Mouse (Mus musculus) myocyte (in vitro differentiated cells): ENCODE data around the gene Sult2a8. TPM values are rescaled to one million over a fixed set of nuclear protein-coding genes. Genes with fewer than 3 reads are reported as not detected.

Source experiments
- H3K27me3 ChIP-seq: one replicate; pipeline ENCODE4 v1.6.1; 2011; ENCODE audit not compliant: control insufficient read depth, insufficient read depth, insufficient read length
- H3K36me3 ChIP-seq: one replicate; pipeline ENCODE4 v1.6.1; 2011; ENCODE audit not compliant: control insufficient read depth, insufficient read depth
- H3K4me2 ChIP-seq: one replicate; pipeline ENCODE4 v1.6.1; 2011; ENCODE audit warnings: low read depth, control low read depth
- H3K4me3 ChIP-seq: one replicate; pipeline ENCODE4 v1.5.1; 2011; ENCODE audit warnings: mild to moderate bottlenecking, control low read depth, moderate library complexity
- H3K79me2 ChIP-seq: one replicate; pipeline ENCODE4 v1.6.1; 2011; ENCODE audit not compliant: control insufficient read depth, insufficient read depth
- H3ac ChIP-seq: one replicate; pipeline ENCODE4 v1.6.1; 2011; ENCODE audit not compliant: control insufficient read depth, insufficient read length
- CEBPB ChIP-seq: IDR thresholded peaks from 2 replicates; pipeline ENCODE4 v1.6.1; 2011; ENCODE audit warnings: mild to moderate bottlenecking, moderate library complexity; ENCODE audit not compliant: poor library complexity, insufficient read depth, severe bottlenecking
- E2F4 ChIP-seq: IDR thresholded peaks from one replicate; pipeline ENCODE4 v1.6.1; 2011; ENCODE audit warnings: mild to moderate bottlenecking, control low read depth, moderate library complexity; ENCODE audit not compliant: insufficient read depth
- MAX ChIP-seq: IDR thresholded peaks from one replicate; pipeline ENCODE4 v1.6.1; 2011; ENCODE audit warnings: low read depth, mild to moderate bottlenecking, control low read depth
- MYOD1 ChIP-seq, 3 experiments: IDR thresholded peaks; one replicate each; pipeline ENCODE4 v1.6.1; 2011; ENCODE audit warnings: control low read depth in 2 of 3, low read depth in 2 of 3, mild to moderate bottlenecking in 2 of 3, moderate library complexity in 1 of 3; ENCODE audit not compliant: insufficient read length in 2 of 3, control insufficient read depth in 1 of 3
- MYOG ChIP-seq, 3 experiments: IDR thresholded peaks; one replicate each; pipeline ENCODE4 v1.6.1; 2011; ENCODE audit warnings: control low read depth in 2 of 3, low read depth in 2 of 3, mild to moderate bottlenecking in 2 of 3; ENCODE audit not compliant: insufficient read length in 2 of 3, control insufficient read depth in 1 of 3, insufficient read depth in 1 of 3
- POLR2A ChIP-seq: IDR thresholded peaks from one replicate; pipeline ENCODE4 v1.6.1; 2011; ENCODE audit warnings: low read depth, mild to moderate bottlenecking, control low read depth, moderate library complexity; ENCODE audit not compliant: insufficient read length
- POLR2AphosphoS2 ChIP-seq: IDR thresholded peaks from one replicate; pipeline ENCODE4 v1.6.1; 2011; ENCODE audit warnings: low read depth, control low read depth; ENCODE audit not compliant: insufficient read length
- REST ChIP-seq: IDR thresholded peaks from one replicate; pipeline ENCODE4 v1.6.1; 2011; ENCODE audit warnings: mild to moderate bottlenecking, control low read depth, moderate library complexity; ENCODE audit not compliant: insufficient read depth, insufficient read length
- SRF ChIP-seq: IDR thresholded peaks from one replicate; pipeline ENCODE4 v1.6.1; 2011; ENCODE audit warnings: low read depth; ENCODE audit not compliant: control insufficient read depth, insufficient read length
- TCF12 ChIP-seq: IDR thresholded peaks from one replicate; pipeline ENCODE4 v1.6.1; 2011; ENCODE audit warnings: mild to moderate bottlenecking, control low read depth; ENCODE audit not compliant: poor library complexity, insufficient read depth, severe bottlenecking
- TCF3 ChIP-seq: IDR thresholded peaks from one replicate; pipeline ENCODE4 v1.6.1; 2011; ENCODE audit warnings: low read depth, control low read depth; ENCODE audit not compliant: insufficient read length
- USF1 ChIP-seq: IDR thresholded peaks from one replicate; pipeline ENCODE4 v1.6.1; 2011; ENCODE audit warnings: low read depth, mild to moderate bottlenecking, control low read depth, moderate library complexity
- polyA plus RNA-seq: library from polyadenylated mRNA; unstranded; fragments of >200 nt; fragmentation: generic; extraction: Trizol; gene quantifications from one replicate; pipeline ENCODE4 v1.2.1, GENCODE M21; 2012; ENCODE audit warnings: missing spikeins

Sult2a8 gene
- polyA plus RNA-seq: not detected

- no peaks in the 10 kb centered on the region for H3K79me2 ChIP-seq
- H3ac ChIP-seq: no peak within 1 kb of the TSS
- H3K4me3 ChIP-seq: no peak within 1 kb of the TSS
- H3K36me3 ChIP-seq: no peaks in the 10 kb centered on the region
- H3K4me2 ChIP-seq: no peak within 1 kb of the TSS
- no peaks in the 10 kb centered on the region for H3K27me3 ChIP-seq
- TF ChIP-seq E2F4 (no peak), MYOD1 (IDR thresholded peaks at IDR 0.05; ENCODE audit: control insufficient read depth in 1 of 3, insufficient read length in 2 of 3, low read depth in 2 of 3) (no peak), CEBPB (no peak), SRF (no peak), MAX (no peak), TCF12 (no peak), POLR2A (no peak), POLR2AphosphoS2 (no peak), USF1 (no peak), REST (no peak), MYOG (IDR thresholded peaks at IDR 0.05; ENCODE audit: control insufficient read depth in 1 of 3, insufficient read depth in 1 of 3, insufficient read length in 2 of 3, low read depth in 2 of 3) (no peak), TCF3 (no peak)
Observed at GRCm38 (mm10) chr7:14446534-14446933, at the start of gene Sult2a8. TSS of gene Sult2a8 (minus strand) at chr7:14446769.

DNA sequence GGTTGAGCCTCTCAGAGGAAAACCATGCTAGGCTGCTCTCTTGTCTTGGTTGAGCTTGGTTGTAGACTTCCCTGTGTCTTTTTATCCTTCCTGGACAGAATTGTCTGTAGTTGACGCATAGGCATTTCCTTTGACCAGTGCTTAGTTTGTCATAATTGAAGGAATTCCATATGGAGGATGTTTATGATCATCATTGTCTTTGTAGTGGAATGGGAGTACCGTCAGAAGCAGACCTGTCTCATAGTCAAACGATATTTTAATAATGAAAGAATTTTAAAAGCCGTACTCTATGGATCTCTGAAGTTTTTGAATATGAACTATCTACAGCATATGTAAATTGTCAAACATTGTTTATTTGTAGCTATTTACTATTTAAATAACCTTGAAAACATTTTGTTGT is 47.6 kb upstream of the Sult2a8 start, which contains the start of gene Sult2a7:
TSS of gene Sult2a7 (minus strand) at position 101 of the 400 bp plus-strand sequence.
- Histone ChIP-seq H3K27me3 (no peaks in the 10 kb centered on the region), H3ac (no peak within 1 kb of the TSS), H3K4me3 (no peak within 1 kb of the TSS), H3K36me3 (no peaks in the 10 kb centered on the region), H3K79me2 (no peaks in the 10 kb centered on the region), H3K4me2 (no peak within 1 kb of the TSS)
- TF ChIP-seq E2F4 (no peak), SRF (no peak), USF1 (no peak), REST (no peak), MAX (no peak)

- TF ChIP-seq POLR2A (no peak), REST (no peak), MYOD1 (IDR thresholded peaks at IDR 0.05; ENCODE audit: control insufficient read depth in 1 of 3, insufficient read length in 2 of 3, low read depth in 2 of 3) (no peak), USF1 (no peak), TCF12 (no peak), E2F4 (no peak), POLR2AphosphoS2 (no peak), CEBPB (no peak), SRF (no peak), MAX (no peak), TCF3 (no peak), MYOG (IDR thresholded peaks at IDR 0.05; ENCODE audit: control insufficient read depth in 1 of 3, insufficient read depth in 1 of 3, insufficient read length in 2 of 3, low read depth in 2 of 3) (no peak)
- no peaks in the 10 kb centered on the region for H3K36me3 ChIP-seq
- no peak overlapping the region for H3K4me2 ChIP-seq
Observed at GRCm38 (mm10) chr7:14492886-14493285, 46.3 kb upstream of the Sult2a8 start.

GRCm38 (mm10) chr7:14439581-14439980 is 7.0 kb downstream of the Sult2a8 start:
- Histone ChIP-seq H3K4me2 (no peak overlapping the region), H3K27me3 (no peaks in the 10 kb centered on the region), H3ac (no peak overlapping the region), H3K4me3 (no peak overlapping the region), H3K36me3 (no peaks in the 10 kb centered on the region), H3K79me2 (no peaks in the 10 kb centered on the region)
- TF ChIP-seq MYOD1 (IDR thresholded peaks at IDR 0.05; ENCODE audit: control insufficient read depth in 1 of 3, insufficient read length in 2 of 3, low read depth in 2 of 3): no peak
- no peak for TF ChIP-seq POLR2A
- TF ChIP-seq SRF: no peak
- no peak for TF ChIP-seq REST
- TF ChIP-seq POLR2AphosphoS2: no peak
- TF ChIP-seq TCF12: no peak
- no peak for TF ChIP-seq MYOG (IDR thresholded peaks at IDR 0.05; ENCODE audit: control insufficient read depth in 1 of 3, insufficient read depth in 1 of 3, insufficient read length in 2 of 3, low read depth in 2 of 3)
- TF ChIP-seq TCF3: no peak
- TF ChIP-seq USF1: no peak
- no peak for TF ChIP-seq E2F4
- no peak for TF ChIP-seq CEBPB
- TF ChIP-seq MAX: no peak

More at GRCm38 (mm10) chr7:14492886-14493285, 46.3 kb upstream of the Sult2a8 start:
- Histone ChIP-seq H3K4me3 (no peak overlapping the region), H3ac (no peak overlapping the region), H3K27me3 (no peaks in the 10 kb centered on the region), H3K79me2 (no peaks in the 10 kb centered on the region)

DNA sequence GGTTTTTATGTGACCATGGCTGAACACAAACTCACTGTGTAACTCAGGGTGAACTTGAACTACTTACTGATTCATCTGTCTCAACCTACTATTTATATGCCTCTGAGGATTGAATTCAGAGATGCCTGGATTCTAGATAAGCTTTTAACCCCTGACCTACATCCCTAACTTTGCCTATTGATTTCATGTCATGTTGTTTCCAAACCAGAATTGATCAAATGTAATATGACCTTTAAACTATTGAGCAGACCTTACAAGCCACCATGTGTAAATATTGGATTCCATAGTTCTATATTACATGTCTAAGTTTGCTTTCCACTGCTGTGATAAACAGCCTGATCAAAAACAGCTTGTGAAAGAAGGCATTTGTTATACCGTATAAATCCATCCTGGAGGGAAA is 8.1 kb downstream of the Sult2a8 start:
- TF ChIP-seq TCF12 (no peak), MYOD1 (IDR thresholded peaks at IDR 0.05; ENCODE audit: control insufficient read depth in 1 of 3, insufficient read length in 2 of 3, low read depth in 2 of 3) (no peak), E2F4 (no peak), POLR2A (no peak), USF1 (no peak), POLR2AphosphoS2 (no peak), CEBPB (no peak), MAX (no peak)
- Histone ChIP-seq H3K27me3 (no peaks in the 10 kb centered on the region), H3ac (no peak overlapping the region), H3K79me2 (no peaks in the 10 kb centered on the region), H3K36me3 (no peaks in the 10 kb centered on the region), H3K4me3 (no peak overlapping the region), H3K4me2 (no peak overlapping the region)
